Mouse (Mus musculus): ENCODE data around the gene Duxbl2.
"Not testable (repeated sequence)": the region's sequence is repeated elsewhere in the genome, so short reads cannot be mapped to it uniquely, and the experiment has no call there.

Gene Duxbl2

GRCm38 (mm10) chr14:26118150-26118549 lies at the start of gene Duxbl2:
Gene Duxbl2 (plus strand): TSS chr14:26118349.
- not testable (repeated sequence) for DNase-seq (ENCODE audit: low spot score)

GRCm38 (mm10) chr14:26076620-26077390 lies 41.3 kb upstream of the Duxbl2 start:
- DNase-seq (ENCODE audit: low spot score), result not testable (repeated sequence)

GRCm38 (mm10) chr14:26081216-26081615 lies 36.9 kb upstream of the Duxbl2 start, which contains the start of gene Cphx2:
Gene Cphx2 (plus strand): TSS chr14:26081516.
- DNase-seq (ENCODE audit: low spot score), result not testable (repeated sequence)

- not testable (repeated sequence) for DNase-seq (ENCODE audit: low spot score)
Observed at GRCm38 (mm10) chr14:26081997-26082396, 36.2 kb upstream of the Duxbl2 start, which contains the start of gene Cphx3. Gene Cphx3 (plus strand): TSS chr14:26082297.

- DNase-seq (ENCODE audit: low spot score), result not testable (repeated sequence)
Observed at GRCm38 (mm10) chr14:26097622-26098021, 20.5 kb upstream of the Duxbl2 start.

GRCm38 (mm10) chr14:26118550-26119000 lies 426 bp downstream of the Duxbl2 start:
- not testable (repeated sequence) for DNase-seq (ENCODE audit: low spot score)

GRCm38 (mm10) chr14:26119095-26119494 lies 946 bp downstream of the Duxbl2 start:
- not testable (repeated sequence) for DNase-seq (ENCODE audit: low spot score)

- not testable (repeated sequence) for DNase-seq (ENCODE audit: low spot score)
Observed at GRCm38 (mm10) chr14:26147095-26147494, 28.9 kb downstream of the Duxbl2 start.

- not testable (repeated sequence) for DNase-seq (ENCODE audit: low spot score)
Observed at GRCm38 (mm10) chr14:26156032-26156431, 37.9 kb downstream of the Duxbl2 start.

GRCm38 (mm10) chr14:26161156-26161555 lies 43.0 kb downstream of the Duxbl2 start:
- not testable (repeated sequence) for DNase-seq (ENCODE audit: low spot score)

GRCm38 (mm10) chr14:26162423-26162822 lies 44.3 kb downstream of the Duxbl2 start:
- not testable (repeated sequence) for DNase-seq (ENCODE audit: low spot score)

GRCm38 (mm10) chr14:26165266-26165665 lies 47.1 kb downstream of the Duxbl2 start:
- DNase-seq (ENCODE audit: low spot score), result not testable (repeated sequence)

GRCm38 (mm10) chr14:26173955-26174354 lies 55.8 kb downstream of the Duxbl2 start:
- DNase-seq (ENCODE audit: low spot score), result not testable (repeated sequence)

- not testable (repeated sequence) for DNase-seq (ENCODE audit: low spot score)
Observed at GRCm38 (mm10) chr14:26175028-26175427, 56.9 kb downstream of the Duxbl2 start.
